Mouse (Mus musculus) hindbrain, embryonic 14.5 days (tissue): ENCODE data around the gene Tnfrsf12a. TPM values are rescaled to one million over a fixed set of nuclear protein-coding genes. Genes with fewer than 3 reads are reported as not detected.

Source experiments
- ATAC-seq: fragments of 200-750 bp; cut with Nextera tagmentation; 2 replicates; pipeline ENCODE4 v1.8.0; 2017; ENCODE audit warnings: moderate number of reproducible peaks, mild to moderate bottlenecking, moderate TSS enrichment, moderate library complexity; ENCODE audit not compliant: low FRiP score
- DNase-seq: peaks from one replicate; pipeline ENCODE4 v3.0.0-alpha.2; 2015; ENCODE audit warnings: low spot score
- H3K27ac ChIP-seq: fragments of 300-500 bp; sonication (generic); 2 replicates; pipeline ENCODE4 v1.5.1; 2014; ENCODE audit warnings: mild to moderate bottlenecking, moderate library complexity
- H3K27me3 ChIP-seq: fragments of 300-500 bp; sonication (generic); 2 replicates; pipeline ENCODE4 v1.6.1; 2014; ENCODE audit warnings: mild to moderate bottlenecking, low read length, mixed read lengths; ENCODE audit not compliant: control insufficient read depth, insufficient read depth
- H3K36me3 ChIP-seq: fragments of 300-500 bp; sonication (generic); replicated peaks from 2 replicates; pipeline ENCODE4 v1.6.1; 2014; ENCODE audit not compliant: control insufficient read depth, insufficient read depth
- H3K4me1 ChIP-seq: fragments of 300-500 bp; sonication (generic); replicated peaks from 2 replicates; pipeline ENCODE4 v1.6.1; 2014; ENCODE audit warnings: antibody characterized with exemption, low read length, mixed read lengths; ENCODE audit not compliant: control insufficient read depth, insufficient read depth
- H3K4me2 ChIP-seq: fragments of 300-500 bp; sonication (generic); replicated peaks from 2 replicates; pipeline ENCODE4 v1.6.1; 2014; ENCODE audit warnings: mild to moderate bottlenecking, moderate library complexity
- H3K4me3 ChIP-seq: fragments of 300-500 bp; sonication (generic); replicated peaks from 2 replicates; pipeline ENCODE4 v1.5.1; 2014; ENCODE audit warnings: mild to moderate bottlenecking, low read length
- H3K9ac ChIP-seq: fragments of 300-500 bp; sonication (generic); 2 replicates; pipeline ENCODE4 v1.6.1; 2014
- H3K9me3 ChIP-seq: fragments of 300-500 bp; sonication (generic); 2 replicates; pipeline ENCODE4 v1.6.1; 2016; ENCODE audit warnings: low read length; ENCODE audit not compliant: control insufficient read depth
- WGBS: fragments of 180-500 bp; shearing (Covaris S2); extraction: QIAGEN DNeasy Blood & Tissue Kit; methylation state at CpG from one replicate; pipeline ENCODE4 v1.1.7; 2014; 5-methylcytosine and 5-hydroxymethylcytosine counted together
- polyA plus RNA-seq: library from polyadenylated mRNA; unstranded; fragments of >200 nt; fragmentation: Nextera tagmentation; extraction: Ambion mirVana; gene quantifications from 2 replicates; pipeline ENCODE4 v1.2.1, GENCODE M21; 2014

Gene Tnfrsf12a
- polyA plus RNA-seq, 1 experiment from 2014 or later: 3.1 TPM

GRCm38 (mm10) chr17:23630195-23631020 lies 46.9 kb downstream of the Tnfrsf12a start:
- Histone ChIP-seq H3K4me3 (no peak overlapping the region; the same call in 1 of the 2 replicates), H3K36me3 (no peaks in the 10 kb centered on the region), H3K4me2 (peak overlapping the region; percentile 40), H3K4me1 (no peaks in the 10 kb centered on the region), H3K9me3 (no peaks in the 10 kb centered on the region), H3K27me3 (no peaks in the 10 kb centered on the region; the same call in 1 of the 2 replicates), H3K9ac (no peak overlapping the region; the same call in 1 of the 2 replicates), H3K27ac (no peak overlapping the region)
- WGBS: 18% methylated on average over 22 of the region's 22 CpGs
- peak; percentile 71; the same call in 1 of the 2 replicates for ATAC-seq
- no peak for DNase-seq

DNA sequence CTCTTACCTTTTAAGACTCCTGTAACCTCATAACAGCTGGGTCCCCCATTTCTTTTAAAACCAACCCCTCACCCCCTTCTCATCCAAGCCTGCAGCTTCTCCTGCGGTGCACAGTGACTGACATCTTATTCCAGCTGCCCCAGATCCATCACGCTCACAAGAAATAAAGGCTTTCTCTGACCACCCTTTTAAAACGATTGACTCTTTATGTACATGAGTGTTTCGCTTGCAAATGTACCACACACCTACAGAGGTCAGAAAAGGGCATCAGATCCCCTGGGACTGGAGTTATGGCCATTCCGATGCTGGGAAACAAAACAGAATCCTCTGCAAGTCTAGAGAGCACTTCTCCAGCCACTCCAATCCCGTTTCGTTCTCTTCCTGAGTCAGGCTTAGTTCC lies 49.5 kb downstream of the Tnfrsf12a start:
- ATAC-seq (no peak), DNase-seq (no peak)
- Histone ChIP-seq H3K9ac (no peak overlapping the region), H3K4me1 (no peaks in the 10 kb centered on the region), H3K4me3 (no peak overlapping the region), H3K9me3 (no peaks in the 10 kb centered on the region), H3K27me3 (no peaks in the 10 kb centered on the region; the same call in 1 of the 2 replicates), H3K36me3 (no peaks in the 10 kb centered on the region), H3K4me2 (no peak overlapping the region), H3K27ac (no peak overlapping the region)
- WGBS: 39% methylated on average over 7 of the region's 7 CpGs

Other genes with a start within 250 kb of the Tnfrsf12a start
- gene Vmn2r117, start 197.8 kb downstream of the Tnfrsf12a start, polyA plus RNA-seq: not detected in 2 replicates
- 15.4 and 15.6 TPM in 2 replicates for gene Zfp213, start 113.2 kb downstream of the Tnfrsf12a start, polyA plus RNA-seq
- 20.3 and 21.4 TPM in 2 replicates for gene Zfp13, start 78.0 kb downstream of the Tnfrsf12a start, polyA plus RNA-seq
- gene Zscan10, start 76.6 kb downstream of the Tnfrsf12a start, polyA plus RNA-seq: 0.25 and 0.27 TPM in 2 replicates
- gene Mmp25, start 32.2 kb downstream of the Tnfrsf12a start, polyA plus RNA-seq: 1.0 and 1.6 TPM in 2 replicates
- gene Bicdl2, start 17.0 kb downstream of the Tnfrsf12a start, polyA plus RNA-seq: 0.24 TPM in 1 of 2 replicates, not detected in the other
- gene Hcfc1r1, start 3.9 kb downstream of the Tnfrsf12a start, polyA plus RNA-seq: 129 and 143 TPM in 2 replicates
- 39.7 and 40.0 TPM in 2 replicates for gene Thoc6, start 3.6 kb downstream of the Tnfrsf12a start, polyA plus RNA-seq
- gene Cldn6, start 1.8 kb upstream of the Tnfrsf12a start, polyA plus RNA-seq: 0.24 and 0.26 TPM in 2 replicates
- gene Cldn9, start 6.6 kb upstream of the Tnfrsf12a start, polyA plus RNA-seq: 1.7 and 2.6 TPM in 2 replicates
- 0.09 and 0.18 TPM in 2 replicates for gene 1520401A03Rik, start 45.3 kb upstream of the Tnfrsf12a start, polyA plus RNA-seq
- gene Pkmyt1, start 48.9 kb upstream of the Tnfrsf12a start, polyA plus RNA-seq: 16.9 and 17.7 TPM in 2 replicates
- gene Paqr4, start 63.4 kb upstream of the Tnfrsf12a start, polyA plus RNA-seq: 57.5 and 62.8 TPM in 2 replicates
- gene Kremen2, start 68.4 kb upstream of the Tnfrsf12a start, polyA plus RNA-seq: 0.74 and 0.90 TPM in 2 replicates
- 179 and 183 TPM in 2 replicates for gene Flywch1, start 94.1 kb upstream of the Tnfrsf12a start, polyA plus RNA-seq
- 75.4 and 78.4 TPM in 2 replicates for gene Flywch2, start 108.6 kb upstream of the Tnfrsf12a start, polyA plus RNA-seq
- 390 and 455 TPM in 2 replicates for gene Srrm2, start 113.1 kb upstream of the Tnfrsf12a start, polyA plus RNA-seq
- 1,176 and 1,404 TPM in 2 replicates for gene Elob, start 151.7 kb upstream of the Tnfrsf12a start, polyA plus RNA-seq
- gene Prss33, start 158.6 kb upstream of the Tnfrsf12a start, polyA plus RNA-seq: not detected in 2 replicates
- 0.16 TPM in 1 of 2 replicates, not detected in the other for gene Prss32, start 166.4 kb upstream of the Tnfrsf12a start, polyA plus RNA-seq
- gene Prss41, start 166.7 kb upstream of the Tnfrsf12a start, polyA plus RNA-seq: 1.1 and 2.3 TPM in 2 replicates
- gene Prss21, start 190.6 kb upstream of the Tnfrsf12a start, polyA plus RNA-seq: not detected in 2 replicates
- gene Dcpp1, start 203.4 kb upstream of the Tnfrsf12a start, polyA plus RNA-seq: not detected in 2 replicates
- gene Dcpp2, start 203.4 kb upstream of the Tnfrsf12a start, polyA plus RNA-seq: not detected in 2 replicates
- not detected in 2 replicates for gene Dcpp3, start 240.0 kb upstream of the Tnfrsf12a start, polyA plus RNA-seq